Mouse (Mus musculus) lung, postnatal 0 days (tissue): ENCODE measurements around the gene Iqgap3.

Source experiments
- CTCF ChIP-seq: IDR thresholded peaks from 2 replicates; pipeline ENCODE4 v1.5.1; 2016; ENCODE audit warnings: antibody characterized with exemption, mild to moderate bottlenecking
- EP300 ChIP-seq: IDR thresholded peaks from 2 replicates; pipeline ENCODE4 v1.6.1; 2016; ENCODE audit warnings: antibody characterized with exemption, mild to moderate bottlenecking, control low read depth

DNA sequence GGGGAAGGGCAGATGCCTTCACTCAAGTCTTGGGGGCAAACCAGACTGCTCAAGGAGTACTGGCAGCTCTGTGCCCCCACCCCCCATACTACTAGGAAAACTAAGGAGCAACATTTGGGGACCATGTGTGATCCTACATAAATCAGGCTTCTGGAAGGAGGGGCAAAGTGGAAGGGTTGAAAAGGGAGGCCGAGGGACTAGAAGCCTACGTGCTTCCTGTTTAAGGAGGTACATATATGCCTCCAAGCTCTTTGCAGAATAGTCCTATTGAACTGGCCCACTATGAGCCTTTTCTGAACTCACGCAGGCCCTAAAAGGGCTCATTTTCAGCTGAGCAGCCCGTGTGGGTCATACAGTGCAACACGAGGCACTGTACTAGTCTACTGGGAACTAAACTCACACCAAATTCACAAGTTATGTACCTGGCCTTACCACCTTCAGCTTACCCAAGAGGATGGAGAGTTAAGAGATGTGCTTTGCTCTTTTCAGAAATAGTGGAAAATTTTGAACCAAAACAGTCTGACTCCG lies 59.2 kb downstream of the Iqgap3 start:
- TF ChIP-seq CTCF, result no peak
- TF ChIP-seq EP300, result no peak
